ENCODE assay signal across 8 mouse cellular contexts in genomic region chr1:77513959-77514324, GRCm38 (mm10). TPM values are rescaled to one million over a fixed set of nuclear protein-coding genes. Genes with fewer than 3 reads are reported as not detected.
A peak's percentile ranks its signal among the peaks of the same experiment; 100 is the strongest.
DNase-seq lines count a peak whose midpoint lies in the region; ATAC-seq and TF ChIP-seq lines count a peak whose summit lies in the region.

No protein-coding gene starts in this region.

- WGBS in heart, embryonic 16.5 days = 2% methylated on average over 9 of the region's 9 CpGs
- WGBS in liver, embryonic 16.5 days (ENCODE audit: insufficient replicate concordance) = 2% methylated on average over 9 of the region's 9 CpGs

- in situ Hi-C loops in CH12.LX (cut with MboI; ENCODE audit: low pct_ligation_motif_present, low pct_unique_long_range_greater_than_20kb, low sequenced_read_pairs) = loop anchor here (25.0 kb wide), 2 partner anchors 327 to 427 kb away; no protein-coding TSS in a partner anchor

- no peak for TF ChIP-seq CTCF in gastrocnemius, adult 2 months (IDR thresholded peaks at IDR 0.05)
- TF ChIP-seq CTCF in CH12.LX (conservative IDR thresholded peaks at IDR 0.05 in 1 of 2, IDR thresholded peaks at IDR 0.05 in 1 of 2; ENCODE audit: low read depth in 2 of 2, low read length in 2 of 2) = no peak

- H3K9me3 ChIP-seq in CH12.LX (replicated peaks; ENCODE audit: low read length) = peaks cover 3% of the 10 kb centered on the region
- no peaks in the 10 kb centered on the region for H3K9me3 ChIP-seq in heart, embryonic 16.5 days (replicated peaks; ENCODE audit: control insufficient read depth, low read length)
- no peaks in the 10 kb centered on the region for H3K9me3 ChIP-seq in liver, embryonic 16.5 days (replicated peaks; ENCODE audit: control insufficient read depth, low read length)

- ATAC-seq in heart, embryonic 16.5 days (replicated peaks; ENCODE audit: extremely low read depth, insufficient read depth, low FRiP score) = no peak
- no peak for ATAC-seq in liver, embryonic 16.5 days (ENCODE audit: low read depth)

- no peaks in the 10 kb centered on the region for H3K36me3 ChIP-seq in CH12.LX (replicated peaks in 1 of 2; ENCODE audit: control insufficient read depth in 1 of 2, insufficient read depth in 1 of 2, low read length in 1 of 2)
- H3K36me3 ChIP-seq in heart, embryonic 16.5 days (ENCODE audit: control insufficient read depth, insufficient read depth) = no peaks in the 10 kb centered on the region
- H3K36me3 ChIP-seq in liver, embryonic 16.5 days (ENCODE audit: control insufficient read depth, insufficient read depth) = no peaks in the 10 kb centered on the region

- dilution Hi-C loops in CH12.LX (cut with MboI; ENCODE audit: extremely low pct_ligation_motif_present, extremely low pct_unique_long_range_greater_than_20kb, low sequenced_read_pairs) = no loop called here

- H3K27ac ChIP-seq in gastrocnemius, adult 2 months = peak overlapping the region; percentile 79
- H3K27ac ChIP-seq in CH12.LX (ENCODE audit: insufficient read depth, low read depth) = peak overlapping the region; percentile 84
- H3K27ac ChIP-seq in heart, embryonic 16.5 days (ENCODE audit: low read length) = 0 out of 2 replicates have a peak overlapping the region, but pooled peaks have one; percentile 46
- no peak overlapping the region for H3K27ac ChIP-seq in liver, embryonic 16.5 days (ENCODE audit: low read length)

- no peak for TF ChIP-seq RAD21 in CH12.LX (IDR thresholded peaks at IDR 0.05; ENCODE audit: low read depth, low read length)

- DNase-seq in gastrocnemius, adult 2 months = no peak
- DNase-seq in gastrocnemius, postnatal 25 days = no peak
- no peak for DNase-seq in CH12.LX (ENCODE audit: extremely low read depth)
- DNase-seq in left cerebral cortex, adult 9 months (ENCODE audit: low spot score in 2 of 2) = no peak
- DNase-seq in layer of hippocampus, postnatal 25 days (ENCODE audit: extremely low spot score in 1 of 2, low spot score in 1 of 2) = no peak
- DNase-seq in right cerebral cortex, postnatal 36 days (ENCODE audit: low spot score in 2 of 2) = no peak

- H3K79me2 ChIP-seq in CH12.LX (replicated peaks; ENCODE audit: control insufficient read depth, extremely low read depth, insufficient read depth, poor library complexity, severe bottlenecking) = peaks cover 48% of the 10 kb centered on the region

- peak overlapping the region; percentile 84; the same call in 1 of the 2 replicates for H3K9ac ChIP-seq in CH12.LX (ENCODE audit: insufficient read depth, low read depth)
- H3K9ac ChIP-seq in heart, embryonic 16.5 days (ENCODE audit: low read length) = peak overlapping the region; percentile 73
- no peak overlapping the region for H3K9ac ChIP-seq in liver, embryonic 16.5 days (ENCODE audit: low read depth, low read length)

- no peak for TF ChIP-seq POLR2A in CH12.LX (IDR thresholded peaks at IDR 0.05; ENCODE audit: low read depth, low read length)

- H3K4me3 ChIP-seq in gastrocnemius, adult 2 months = peak overlapping the region; percentile 88
- H3K4me3 ChIP-seq in CH12.LX (replicated peaks in 1 of 3; ENCODE audit: low read depth in 2 of 3, low read length in 2 of 3, poor library complexity in 1 of 3) = peak overlapping the region; percentile 58 to 73 (median 64)
- H3K4me3 ChIP-seq in heart, embryonic 16.5 days (ENCODE audit: low read length) = peak overlapping the region; percentile 79
- H3K4me3 ChIP-seq in liver, embryonic 16.5 days (ENCODE audit: low read depth, low read length) = peak overlapping the region; percentile 58

- peaks cover 0 to 38% of the 10 kb centered on the region in 2 experiments; a peak in 2 of 4 replicates for H3K4me1 ChIP-seq in CH12.LX (ENCODE audit: control insufficient read depth in 1 of 2, insufficient read depth in 2 of 2)
- peaks cover 8% of the 10 kb centered on the region for H3K4me1 ChIP-seq in heart, embryonic 16.5 days (ENCODE audit: control insufficient read depth, insufficient read depth, low read length)
- peaks cover 3% of the 10 kb centered on the region for H3K4me1 ChIP-seq in liver, embryonic 16.5 days (ENCODE audit: control insufficient read depth, low read depth, low read length)

- no peak overlapping the region for H3K4me2 ChIP-seq in CH12.LX (ENCODE audit: insufficient read depth, low read depth, poor library complexity, severe bottlenecking)
- peak overlapping the region; percentile 96 for H3K4me2 ChIP-seq in heart, embryonic 16.5 days (ENCODE audit: low read depth, low read length)
- peak overlapping the region; percentile 68 for H3K4me2 ChIP-seq in liver, embryonic 16.5 days (ENCODE audit: low read depth, low read length)

- no peak for TF ChIP-seq EP300 in CH12.LX (IDR thresholded peaks at IDR 0.05; ENCODE audit: low read length)

- H3K27me3 ChIP-seq in CH12.LX (replicated peaks) = no peaks in the 10 kb centered on the region
- H3K27me3 ChIP-seq in heart, embryonic 16.5 days (ENCODE audit: control insufficient read depth, insufficient read depth, low read length) = peaks cover 6% of the 10 kb centered on the region
- peaks cover 45% of the 10 kb centered on the region for H3K27me3 ChIP-seq in liver, embryonic 16.5 days (ENCODE audit: control insufficient read depth, insufficient read depth, low read depth, low read length)

- intact Hi-C loops in gastrocnemius, adult 2 months (cut with DNase I) = loop anchor here (2.0 to 10.0 kb wide), 2 partner anchors 51 to 319 kb away; no protein-coding TSS in a partner anchor

TF ChIP-seq in CH12.LX, 34 proteins besides CTCF, POLR2A, EP300 and RAD21:
- TF ChIP-seq ZMIZ1 (IDR thresholded peaks at IDR 0.05; ENCODE audit: low read depth, low read length) (no peak), HCFC1 (IDR thresholded peaks at IDR 0.05; ENCODE audit: low read depth, low read length) (no peak), TBP (conservative IDR thresholded peaks at IDR 0.05; ENCODE audit: low read depth, low read length) (no peak), IRF4 (IDR thresholded peaks at IDR 0.05; ENCODE audit: low read depth, low read length) (no peak), MEF2A (IDR thresholded peaks at IDR 0.05; ENCODE audit: borderline replicate concordance, low read depth, low read length) (no peak), JUND (conservative IDR thresholded peaks at IDR 0.05; ENCODE audit: low read depth, low read length) (no peak), MAX (IDR thresholded peaks at IDR 0.05; ENCODE audit: low read length) (no peak), KAT2A (IDR thresholded peaks at IDR 0.05; ENCODE audit: insufficient replicate concordance, low read length) (no peak), ETS1 (conservative IDR thresholded peaks at IDR 0.05; ENCODE audit: low read depth, low read length) (no peak), NELFE (IDR thresholded peaks at IDR 0.05; ENCODE audit: low read depth, low read length) (no peak), SMC3 (IDR thresholded peaks at IDR 0.05; ENCODE audit: low read depth, low read length) (no peak), UBTF (IDR thresholded peaks at IDR 0.05; ENCODE audit: low read depth, low read length) (no peak), CHD1 (IDR thresholded peaks at IDR 0.05; ENCODE audit: low read depth, low read length) (no peak), MYC (IDR thresholded peaks at IDR 0.05; ENCODE audit: low read depth, low read length) (no peak), NRF1 (IDR thresholded peaks at IDR 0.05; ENCODE audit: low read depth, low read length) (no peak), GABPA (IDR thresholded peaks at IDR 0.05; ENCODE audit: insufficient replicate concordance, low read depth, low read length) (no peak)

RNA-seq across cellular contexts. Expression of gene Epha4, which starts 0.9 kb away (rescaled TPM):
- total RNA-seq in gastrocnemius, adult 2 months (2021) = 1 to 10 TPM; 1.4 to 3.0 TPM
- total RNA-seq in gastrocnemius, postnatal 25 days (2021) = 1 to 10 TPM; 1.7 to 2.1 TPM
- 16.1 and 26.0 TPM in 2 replicates for total RNA-seq in CH12.LX (2012; rRNA removed)
- 12.1 and 13.0 TPM in 2 replicates for total RNA-seq in CH12.LX (2014; rRNA removed)
- polyA plus RNA-seq in CH12.LX (2012; ENCODE audit: insufficient read length, low read depth) = 3.8 and 3.9 TPM in 2 replicates
- polyA plus RNA-seq in heart, embryonic 16.5 days (2015; fragmentation: Nextera tagmentation; extraction: Ambion mirVana) = 9.0 and 9.1 TPM in 2 replicates
- polyA plus RNA-seq in liver, embryonic 16.5 days (2015; fragmentation: Nextera tagmentation; extraction: Ambion mirVana) = 0.22 and 0.30 TPM in 2 replicates
- total RNA-seq in layer of hippocampus, postnatal 25 days (2021) = 100 to 1,000 TPM; 291 to 351 TPM

Comparison
In these comparisons a context has a peak if more than half of its experiments do, and no peak if none do; other contexts are left out.
1. RNA of gene Epha4, which starts 0.9 kb away (total RNA-seq): 291 to 351 TPM in layer of hippocampus, postnatal 25 days; 12.1 to 26.0 TPM in CH12.LX, 1.4 to 3.0 TPM in gastrocnemius, adult 2 months and 1.7 to 2.1 TPM in gastrocnemius, postnatal 25 days; every median in the first group is over 10 times any median in the second.
2. Peak in every context shown above with its lines, with median percentiles within 50 percentile points of each other: H3K4me3 ChIP-seq.